Mouse (Mus musculus) cerebellum, adult 2 months (tissue): ENCODE results near the gene Dnajb12.

ENCODE experiments used
- CTCF ChIP-seq: fragments of 200-500 bp; IDR thresholded peaks from 2 replicates; pipeline ENCODE4 v1.5.1; 2011; ENCODE audit warnings: low read depth, mild to moderate bottlenecking, control low read depth, low read length, moderate library complexity, borderline replicate concordance; ENCODE audit not compliant: insufficient read depth
- POLR2A ChIP-seq: fragments of 200-500 bp; IDR thresholded peaks from 2 replicates; pipeline ENCODE4 v1.6.1; 2011; ENCODE audit warnings: low read length, control low read depth, borderline replicate concordance; ENCODE audit not compliant: insufficient read depth

DNA sequence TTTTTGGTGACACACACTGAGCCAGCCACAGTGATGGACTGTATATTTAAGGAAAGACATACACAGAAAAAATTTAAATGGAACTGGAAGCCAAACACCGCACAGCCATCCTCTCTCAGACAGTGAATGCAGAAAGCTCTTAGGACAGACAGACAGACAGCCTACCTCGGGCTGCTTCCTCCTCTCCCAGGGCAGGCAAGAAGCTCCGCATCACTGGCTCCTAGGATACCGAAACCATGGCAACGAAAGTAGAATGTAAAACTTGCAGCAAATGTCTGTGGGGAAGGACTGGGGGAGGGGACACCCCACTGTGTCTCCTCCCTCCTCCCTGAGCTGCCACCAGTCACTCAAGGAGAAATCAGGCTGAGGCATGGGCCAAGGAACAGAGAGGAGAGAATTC, 18.2 kb downstream of the Dnajb12 start:
- TF ChIP-seq CTCF (no peak), POLR2A (no peak)
